Mouse (Mus musculus) kidney, adult 2 months (tissue): ENCODE measurements around the gene Kank3.

Experiments
- CTCF ChIP-seq: fragments of 200-500 bp; conservative IDR thresholded peaks from 2 replicates; pipeline ENCODE4 v1.5.1; 2011; ENCODE audit warnings: low read depth, mild to moderate bottlenecking, control low read depth, low read length, moderate library complexity, mixed read lengths; ENCODE audit not compliant: insufficient read depth, insufficient read length
- POLR2A ChIP-seq: fragments of 200-500 bp; IDR thresholded peaks from one replicate; pipeline ENCODE4 v1.6.1; 2011; ENCODE audit warnings: low read depth, low read length, control low read depth

GRCm38 (mm10) chr17:33799277-33799676 is 11.0 kb upstream of the Kank3 start:
- TF ChIP-seq CTCF (no peak), POLR2A (no peak)
